Mouse (Mus musculus): ENCODE measurements around the gene Wnt2. TPM values are rescaled to one million over a fixed set of nuclear protein-coding genes. Genes with fewer than 3 reads are reported as not detected.

Wnt2 gene
- total and polyA plus RNA-seq, 3 experiments: not detected

- peaks cover 0 to 11% of the 10 kb centered on the region in 2 experiments; a peak in 3 of 4 replicates for H3K4me1 ChIP-seq (ENCODE audit: control insufficient read depth in 1 of 2, insufficient read depth in 2 of 2, low read length in 2 of 2)
- H3K27ac ChIP-seq (ENCODE audit: control insufficient read depth, low read depth, low read length): no peak overlapping the region
- no peak overlapping the region for H3K9ac ChIP-seq (ENCODE audit: control insufficient read depth, low read depth, low read length, poor library complexity, severe bottlenecking)
- DNase-seq (ENCODE audit: low read depth, low spot score): no peak
- no peak overlapping the region for H3K4me3 ChIP-seq (ENCODE audit: control insufficient read depth in 1 of 2, insufficient read depth in 1 of 2, low read depth in 2 of 2, low read length in 2 of 2)
- peaks cover 0 to 5% of the 10 kb centered on the region in 2 experiments; a peak in 1 of 4 replicates for H3K36me3 ChIP-seq (ENCODE audit: control insufficient read depth in 1 of 2, insufficient read depth in 2 of 2, low read length in 2 of 2)
- H3K27me3 ChIP-seq (ENCODE audit: control insufficient read depth in 1 of 2, insufficient read depth in 2 of 2, low read length in 2 of 2): no peaks in the 10 kb centered on the region
- TF ChIP-seq EP300 (IDR thresholded peaks at IDR 0.05; ENCODE audit: low read depth in 1 of 2, low read length in 2 of 2): no peak
- TF ChIP-seq MAZ (IDR thresholded peaks at IDR 0.05; ENCODE audit: low read depth, low read length): no peak
- TF ChIP-seq GATA1 (IDR thresholded peaks at IDR 0.05; ENCODE audit: low read depth, low read length): no peak
- no peak for TF ChIP-seq TBP (IDR thresholded peaks at IDR 0.05; ENCODE audit: low read depth, low read length)
- TF ChIP-seq KAT2A (conservative IDR thresholded peaks at IDR 0.05; ENCODE audit: low read depth, low read length): no peak
- no peak for TF ChIP-seq SIN3A (IDR thresholded peaks at IDR 0.05; ENCODE audit: low read length)
- TF ChIP-seq ZMIZ1 (IDR thresholded peaks at IDR 0.05; ENCODE audit: low read depth, low read length): no peak
- no peak for TF ChIP-seq POLR2AphosphoS2 (IDR thresholded peaks at IDR 0.05; ENCODE audit: low read length)
- no peak for TF ChIP-seq POLR2A (IDR thresholded peaks at IDR 0.05; ENCODE audit: control insufficient read depth in 1 of 2, insufficient read depth in 1 of 2, low read depth in 1 of 2, low read length in 2 of 2, poor library complexity in 1 of 2)
- H3K9me3 ChIP-seq (replicated peaks; ENCODE audit: insufficient read depth, low read length): no peaks in the 10 kb centered on the region
- H3K79me2 ChIP-seq (ENCODE audit: control insufficient read depth, insufficient read depth, low read length, poor library complexity): no peaks in the 10 kb centered on the region
Observed at GRCm38 (mm10) chr6:17946456-17946855, 83.9 kb downstream of the Wnt2 start.

- TF ChIP-seq NELFE (IDR thresholded peaks at IDR 0.05; ENCODE audit: low read depth, low read length) (no peak), EP300 (IDR thresholded peaks at IDR 0.05; ENCODE audit: low read depth in 1 of 2, low read length in 2 of 2) (no peak), ZMIZ1 (IDR thresholded peaks at IDR 0.05; ENCODE audit: low read depth, low read length) (no peak), MAX (IDR thresholded peaks at IDR 0.05; ENCODE audit: low read length) (no peak), TCF12 (IDR thresholded peaks at IDR 0.05; ENCODE audit: low read depth, low read length) (no peak), BHLHE40 (IDR thresholded peaks at IDR 0.05; ENCODE audit: borderline replicate concordance, low read depth, low read length) (no peak), POLR2AphosphoS2 (IDR thresholded peaks at IDR 0.05; ENCODE audit: low read length) (no peak), MXI1 (IDR thresholded peaks at IDR 0.05; ENCODE audit: low read depth, low read length) (no peak), GABPA (IDR thresholded peaks at IDR 0.05; ENCODE audit: low read depth, low read length) (no peak), ETS1 (IDR thresholded peaks at IDR 0.05; ENCODE audit: low read depth, low read length) (no peak), RCOR1 (IDR thresholded peaks at IDR 0.05; ENCODE audit: low read depth, low read length) (no peak), CHD2 (IDR thresholded peaks at IDR 0.05; ENCODE audit: low read length) (no peak), ELF1 (IDR thresholded peaks at IDR 0.05; ENCODE audit: low read depth, low read length) (no peak), HCFC1 (IDR thresholded peaks at IDR 0.05; ENCODE audit: low read depth, low read length) (no peak), POLR2A (IDR thresholded peaks at IDR 0.05; ENCODE audit: control insufficient read depth in 1 of 2, insufficient read depth in 1 of 2, low read depth in 1 of 2, low read length in 2 of 2, poor library complexity in 1 of 2) (no peak), E2F4 (IDR thresholded peaks at IDR 0.05; ENCODE audit: borderline replicate concordance, low read depth, low read length) (no peak), ZNF384 (IDR thresholded peaks at IDR 0.05; ENCODE audit: low read depth, low read length) (no peak)
- H3K27me3 ChIP-seq (ENCODE audit: control insufficient read depth in 1 of 2, insufficient read depth in 2 of 2, low read length in 2 of 2): no peaks in the 10 kb centered on the region
- H3K79me2 ChIP-seq (ENCODE audit: control insufficient read depth, insufficient read depth, low read length, poor library complexity): no peaks in the 10 kb centered on the region
- H3K9ac ChIP-seq (ENCODE audit: control insufficient read depth, low read depth, low read length, poor library complexity, severe bottlenecking): no peak overlapping the region
- H3K9me3 ChIP-seq (replicated peaks; ENCODE audit: insufficient read depth, low read length): no peaks in the 10 kb centered on the region
- H3K4me3 ChIP-seq (ENCODE audit: control insufficient read depth in 1 of 2, insufficient read depth in 1 of 2, low read depth in 2 of 2, low read length in 2 of 2): no peak overlapping the region
- peaks cover 0 to 5% of the 10 kb centered on the region in 2 experiments; a peak in 3 of 4 replicates for H3K36me3 ChIP-seq (ENCODE audit: control insufficient read depth in 1 of 2, insufficient read depth in 2 of 2, low read length in 2 of 2)
- H3K27ac ChIP-seq (ENCODE audit: control insufficient read depth, low read depth, low read length): no peak overlapping the region
- DNase-seq (ENCODE audit: low read depth, low spot score): peak; percentile 19
- peaks cover 0 to 11% of the 10 kb centered on the region in 2 experiments; a peak in 3 of 4 replicates for H3K4me1 ChIP-seq (ENCODE audit: control insufficient read depth in 1 of 2, insufficient read depth in 2 of 2, low read length in 2 of 2)
Observed at GRCm38 (mm10) chr6:17943877-17944617, 86.3 kb downstream of the Wnt2 start.
